Mouse (Mus musculus) regulatory T cell (primary cell): ENCODE data around the gene Psma2.

Experiments
- in situ Hi-C: fragments of 300-600 bp; cut with MboI, MseI; formaldehyde crosslinking; loops from one replicate; pipeline ENCODE4 v1.15.1; 2025; ENCODE audit warnings: high pct_unique_total_duplicates

Psma2 gene

GRCm38 (mm10) chr13:14612926-14613529, at the start of gene Psma2, which contains the start of gene Mrpl32:
Gene Psma2 (plus strand): TSS chr13:14613240.
Gene Mrpl32 (minus strand): TSS chr13:14613165.
- in situ Hi-C loops, result loop anchor here (25.0 kb wide), 1 partner anchor 451 kb away; no protein-coding TSS in a partner anchor

- in situ Hi-C loops, result no loop called here
Measured at GRCm38 (mm10) chr13:14574128-14574527, 38.9 kb upstream of the Psma2 start.

GRCm38 (mm10) chr13:14580392-14580791, 32.6 kb upstream of the Psma2 start:
- in situ Hi-C loops, result loop anchor here (25.0 kb wide), 1 partner anchor 668 kb away; no protein-coding TSS in a partner anchor

- in situ Hi-C loops, result loop anchor here (25.0 kb wide), 1 partner anchor 440 kb away; no protein-coding TSS in a partner anchor
Measured at GRCm38 (mm10) chr13:14602744-14603143, 10.3 kb upstream of the Psma2 start.

- in situ Hi-C loops, result loop anchor here (25.0 kb wide), 1 partner anchor 445 kb away; no protein-coding TSS in a partner anchor
Measured at GRCm38 (mm10) chr13:14607616-14608015, 5.4 kb upstream of the Psma2 start.

- in situ Hi-C loops, result loop anchor here (25.0 kb wide), 1 partner anchor 450 kb away; no protein-coding TSS in a partner anchor
Measured at GRCm38 (mm10) chr13:14612463-14612862, 577 bp upstream of the Psma2 start.

- in situ Hi-C loops, result loop anchor here (25.0 kb wide), 1 partner anchor 451 kb away; no protein-coding TSS in a partner anchor
Measured at GRCm38 (mm10) chr13:14613553-14613952, 513 bp downstream of the Psma2 start.

GRCm38 (mm10) chr13:14618724-14619123, 5.7 kb downstream of the Psma2 start:
- in situ Hi-C loops, result loop anchor here (25.0 kb wide), 1 partner anchor 456 kb away; no protein-coding TSS in a partner anchor

GRCm38 (mm10) chr13:14629726-14630641, 16.9 kb downstream of the Psma2 start, which contains the start of gene AW209491:
Gene AW209491 (plus strand): TSS chr13:14630154.
- in situ Hi-C loops, result loop anchor here (25.0 kb wide), 1 partner anchor 1043 kb away; the partner anchor contains the start of gene Lyst

GRCm38 (mm10) chr13:14639998-14640397, 27.0 kb downstream of the Psma2 start:
- in situ Hi-C loops, result loop anchor here (5.0 to 25.0 kb wide), 2 partner anchors 688 to 1053 kb away; partner anchors contain the start of genes B3galnt2 and Lyst

- in situ Hi-C loops, result loop anchor here (5.0 to 25.0 kb wide), 2 partner anchors 1062 to 1113 kb away; partner anchors contain the start of gene Lyst
Measured at GRCm38 (mm10) chr13:14649301-14649700, 36.3 kb downstream of the Psma2 start.

GRCm38 (mm10) chr13:14667107-14667506, 54.1 kb downstream of the Psma2 start:
- in situ Hi-C loops, result no loop called here

GRCm38 (mm10) chr13:14670342-14670741, 57.3 kb downstream of the Psma2 start:
- in situ Hi-C loops, result no loop called here

- in situ Hi-C loops, result no loop called here
Measured at GRCm38 (mm10) chr13:14688955-14689354, 75.9 kb downstream of the Psma2 start.

GRCm38 (mm10) chr13:14716801-14717200, 103.8 kb downstream of the Psma2 start:
- in situ Hi-C loops, result no loop called here

- in situ Hi-C loops, result no loop called here
Measured at GRCm38 (mm10) chr13:14717755-14718154, 104.7 kb downstream of the Psma2 start.
